Mouse (Mus musculus): Measurements from ENCODE around the gene Glis2. TPM values are rescaled to one million over a fixed set of nuclear protein-coding genes. Genes with fewer than 3 reads are reported as not detected.

Glis2 gene
- total and polyA plus RNA-seq, 3 experiments: 0.62 to 5.0 TPM; not detected in 1

- DNase-seq (ENCODE audit: low read depth, low spot score): no peak
- Histone ChIP-seq H3K9me3 (replicated peaks; ENCODE audit: insufficient read depth, low read length) (no peaks in the 10 kb centered on the region), H3K4me1 (ENCODE audit: control insufficient read depth in 1 of 2, insufficient read depth in 2 of 2, low read length in 2 of 2) (no peaks in the 10 kb centered on the region), H3K9ac (ENCODE audit: control insufficient read depth, low read depth, low read length, poor library complexity, severe bottlenecking) (no peak overlapping the region), H3K36me3 (ENCODE audit: control insufficient read depth in 1 of 2, insufficient read depth in 2 of 2, low read length in 2 of 2) (no peaks in the 10 kb centered on the region), H3K4me3 (ENCODE audit: control insufficient read depth in 1 of 2, insufficient read depth in 1 of 2, low read depth in 2 of 2, low read length in 2 of 2) (no peak overlapping the region), H3K27me3 (ENCODE audit: control insufficient read depth in 1 of 2, insufficient read depth in 2 of 2, low read length in 2 of 2) (no peaks in the 10 kb centered on the region), H3K79me2 (ENCODE audit: control insufficient read depth, insufficient read depth, low read length, poor library complexity) (no peaks in the 10 kb centered on the region), H3K27ac (ENCODE audit: control insufficient read depth, low read depth, low read length) (no peak overlapping the region)
- TF ChIP-seq NELFE (IDR thresholded peaks at IDR 0.05; ENCODE audit: low read depth, low read length) (no peak), ETS1 (IDR thresholded peaks at IDR 0.05; ENCODE audit: low read depth, low read length) (no peak), CHD1 (IDR thresholded peaks at IDR 0.05; ENCODE audit: low read depth, low read length) (no peak), JUND (IDR thresholded peaks at IDR 0.05; ENCODE audit: low read depth, low read length) (no peak), GABPA (IDR thresholded peaks at IDR 0.05; ENCODE audit: low read depth, low read length) (no peak), SIN3A (IDR thresholded peaks at IDR 0.05; ENCODE audit: low read length) (no peak), ZMIZ1 (IDR thresholded peaks at IDR 0.05; ENCODE audit: low read depth, low read length) (no peak), ZC3H11A (IDR thresholded peaks at IDR 0.05; ENCODE audit: low read depth, low read length) (no peak), TCF12 (IDR thresholded peaks at IDR 0.05; ENCODE audit: low read depth, low read length) (no peak), POLR2AphosphoS2 (IDR thresholded peaks at IDR 0.05; ENCODE audit: low read length) (no peak), MXI1 (IDR thresholded peaks at IDR 0.05; ENCODE audit: low read depth, low read length) (no peak), ZKSCAN1 (IDR thresholded peaks at IDR 0.05; ENCODE audit: low read depth, low read length) (no peak), E2F4 (IDR thresholded peaks at IDR 0.05; ENCODE audit: borderline replicate concordance, low read depth, low read length) (no peak), USF1 (IDR thresholded peaks at IDR 0.05; ENCODE audit: low read depth, low read length) (no peak), NRF1 (IDR thresholded peaks at IDR 0.05; ENCODE audit: insufficient read depth, low read depth, low read length, poor library complexity, severe bottlenecking) (no peak), POLR2A (IDR thresholded peaks at IDR 0.05; ENCODE audit: control insufficient read depth in 1 of 2, insufficient read depth in 1 of 2, low read depth in 1 of 2, low read length in 2 of 2, poor library complexity in 1 of 2) (no peak), USF2 (IDR thresholded peaks at IDR 0.05; ENCODE audit: borderline replicate concordance in 1 of 2, insufficient read depth in 1 of 2, low read depth in 1 of 2, low read length in 2 of 2) (no peak), RCOR1 (IDR thresholded peaks at IDR 0.05; ENCODE audit: low read depth, low read length) (no peak), EP300 (IDR thresholded peaks at IDR 0.05; ENCODE audit: low read depth in 1 of 2, low read length in 2 of 2) (no peak)
Measured at GRCm38 (mm10) chr16:4611193-4611592, 16.7 kb downstream of the Glis2 start.

GRCm38 (mm10) chr16:4611676-4612075, 17.2 kb downstream of the Glis2 start:
- Histone ChIP-seq H3K79me2 (ENCODE audit: control insufficient read depth, insufficient read depth, low read length, poor library complexity) (no peaks in the 10 kb centered on the region), H3K4me3 (ENCODE audit: control insufficient read depth in 1 of 2, insufficient read depth in 1 of 2, low read depth in 2 of 2, low read length in 2 of 2) (no peak overlapping the region), H3K9ac (ENCODE audit: control insufficient read depth, low read depth, low read length, poor library complexity, severe bottlenecking) (no peak overlapping the region), H3K27me3 (ENCODE audit: control insufficient read depth in 1 of 2, insufficient read depth in 2 of 2, low read length in 2 of 2) (no peaks in the 10 kb centered on the region), H3K36me3 (ENCODE audit: control insufficient read depth in 1 of 2, insufficient read depth in 2 of 2, low read length in 2 of 2) (no peaks in the 10 kb centered on the region; a peak in 1 of 4 replicates), H3K9me3 (replicated peaks; ENCODE audit: insufficient read depth, low read length) (no peaks in the 10 kb centered on the region), H3K4me1 (ENCODE audit: control insufficient read depth in 1 of 2, insufficient read depth in 2 of 2, low read length in 2 of 2) (no peaks in the 10 kb centered on the region), H3K27ac (ENCODE audit: control insufficient read depth, low read depth, low read length) (no peak overlapping the region)
- TF ChIP-seq POLR2A (IDR thresholded peaks at IDR 0.05; ENCODE audit: control insufficient read depth in 1 of 2, insufficient read depth in 1 of 2, low read depth in 1 of 2, low read length in 2 of 2, poor library complexity in 1 of 2) (no peak), CTCF (IDR thresholded peaks at IDR 0.05 in 2 of 3, conservative IDR thresholded peaks at IDR 0.05 in 1 of 3; ENCODE audit: control insufficient read depth in 1 of 3, insufficient read depth in 1 of 3, low read depth in 2 of 3, low read length in 3 of 3, poor library complexity in 1 of 3, severe bottlenecking in 1 of 3) (peak in 2 of 3 experiments; percentile 21 to 29; a peak in 2 of 6 replicates)
- peak; percentile 45 for DNase-seq (ENCODE audit: low read depth, low spot score)

All from MEL (cell line).